Mouse (Mus musculus) erythroblast, embryonic 14.5 days (primary cell): ENCODE data around the gene Ccdc92b. TPM values are rescaled to one million over a fixed set of nuclear protein-coding genes. Genes with fewer than 3 reads are reported as not detected.
A peak's percentile ranks its signal among the peaks of the same experiment; 100 is the strongest.

Experiments used
- H3K27me3 ChIP-seq: 2 replicates; pipeline ENCODE4 v1.6.1; 2012; ENCODE audit warnings: inconsistent platforms; ENCODE audit not compliant: control insufficient read depth
- H3K36me3 ChIP-seq: 2 replicates; pipeline ENCODE4 v1.6.1; 2012; ENCODE audit warnings: mild to moderate bottlenecking, inconsistent platforms; ENCODE audit not compliant: control insufficient read depth
- H3K4me1 ChIP-seq: 2 replicates; pipeline ENCODE4 v1.6.1; 2012; ENCODE audit warnings: inconsistent platforms; ENCODE audit not compliant: control insufficient read depth
- H3K4me3 ChIP-seq: replicated peaks from 2 replicates; pipeline ENCODE3; 2012; ENCODE audit warnings: moderate library complexity, mild to moderate bottlenecking, inconsistent platforms
- H3K9me3 ChIP-seq: 2 replicates; pipeline ENCODE4 v1.6.1; 2012; ENCODE audit warnings: low read length, inconsistent platforms, mixed read lengths; ENCODE audit not compliant: control insufficient read depth
- GATA1 ChIP-seq: IDR thresholded peaks from 2 replicates; pipeline ENCODE4 v1.6.1; 2012; ENCODE audit warnings: low read length, inconsistent platforms, mixed read lengths
- TAL1 ChIP-seq: IDR thresholded peaks from 3 replicates; pipeline ENCODE4 v1.6.1; 2012; ENCODE audit warnings: low read length, inconsistent platforms, mixed read lengths
- polyA plus RNA-seq: library from polyadenylated mRNA; stranded (reverse); fragments of >175 nt; gene quantifications from 2 replicates; pipeline ENCODE4 v1.2.3, GENCODE M21; 2012

Gene Ccdc92b
- polyA plus RNA-seq, 1 experiment: 5.0 TPM

GRCm38 (mm10) chr11:74648676-74649075 lies 29.3 kb downstream of the Ccdc92b start:
- Histone ChIP-seq H3K4me1 (peaks cover 56% of the 10 kb centered on the region), H3K36me3 (peaks cover 22% of the 10 kb centered on the region), H3K9me3 (no peaks in the 10 kb centered on the region), H3K27me3 (peaks cover 8% of the 10 kb centered on the region), H3K4me3 (peak overlapping the region; percentile 85)
- TF ChIP-seq TAL1 (no peak; the same call in 2 of the 3 replicates), GATA1 (no peak)

GRCm38 (mm10) chr11:74649095-74649646 lies 29.8 kb downstream of the Ccdc92b start, which contains the start of gene Cluh:
Gene Cluh, plus strand, starts transcription at chr11:74649495.
- Histone ChIP-seq H3K4me1 (peaks cover 57% of the 10 kb centered on the region), H3K4me3 (peak within 1 kb of the TSS; percentile 85), H3K36me3 (peaks cover 27% of the 10 kb centered on the region), H3K27me3 (peaks cover 4% of the 10 kb centered on the region), H3K9me3 (no peaks in the 10 kb centered on the region)
- TF ChIP-seq TAL1 (no peak), GATA1 (no peak)

GRCm38 (mm10) chr11:74649647-74650551 lies 30.5 kb downstream of the Ccdc92b start:
- no peak for TF ChIP-seq TAL1
- Histone ChIP-seq H3K4me3 (peak overlapping the region; percentile 85), H3K4me1 (peaks cover 57% of the 10 kb centered on the region), H3K36me3 (peaks cover 31% of the 10 kb centered on the region), H3K9me3 (no peaks in the 10 kb centered on the region), H3K27me3 (no peaks in the 10 kb centered on the region)

- peak overlapping the region; percentile 85 for H3K4me3 ChIP-seq
- H3K9me3 ChIP-seq: no peaks in the 10 kb centered on the region
- H3K36me3 ChIP-seq: peaks cover 33% of the 10 kb centered on the region
- H3K27me3 ChIP-seq: no peaks in the 10 kb centered on the region
- TF ChIP-seq TAL1: no peak
- TF ChIP-seq GATA1: no peak
- H3K4me1 ChIP-seq: peaks cover 57% of the 10 kb centered on the region
Measured at GRCm38 (mm10) chr11:74650576-74651100, 31.2 kb downstream of the Ccdc92b start.

- H3K36me3 ChIP-seq: peaks cover 55% of the 10 kb centered on the region
- H3K4me3 ChIP-seq: no peak overlapping the region
- peaks cover 4% of the 10 kb centered on the region for H3K9me3 ChIP-seq
- no peaks in the 10 kb centered on the region for H3K27me3 ChIP-seq
- TF ChIP-seq TAL1 (no peak), GATA1 (no peak)
- H3K4me1 ChIP-seq: peaks cover 57% of the 10 kb centered on the region
Measured at GRCm38 (mm10) chr11:74652791-74653191, 33.4 kb downstream of the Ccdc92b start.

GRCm38 (mm10) chr11:74653385-74653784 lies 34.0 kb downstream of the Ccdc92b start:
- H3K4me1 ChIP-seq: peaks cover 51% of the 10 kb centered on the region
- no peaks in the 10 kb centered on the region for H3K27me3 ChIP-seq
- H3K36me3 ChIP-seq: peaks cover 61% of the 10 kb centered on the region
- peaks cover 8% of the 10 kb centered on the region for H3K9me3 ChIP-seq
- TF ChIP-seq GATA1: no peak
- no peak for TF ChIP-seq TAL1
- no peak overlapping the region for H3K4me3 ChIP-seq

- no peak for TF ChIP-seq TAL1
- TF ChIP-seq GATA1: no peak
- Histone ChIP-seq H3K27me3 (no peaks in the 10 kb centered on the region), H3K9me3 (peaks cover 9% of the 10 kb centered on the region), H3K4me3 (no peak overlapping the region), H3K36me3 (peaks cover 86% of the 10 kb centered on the region), H3K4me1 (peaks cover 25% of the 10 kb centered on the region)
Measured at GRCm38 (mm10) chr11:74655941-74656340, 36.5 kb downstream of the Ccdc92b start.

- H3K36me3 ChIP-seq: peaks cover 98% of the 10 kb centered on the region
- no peaks in the 10 kb centered on the region for H3K27me3 ChIP-seq
- H3K9me3 ChIP-seq: peaks cover 9% of the 10 kb centered on the region
- H3K4me3 ChIP-seq: no peak overlapping the region
- H3K4me1 ChIP-seq: no peaks in the 10 kb centered on the region
- TF ChIP-seq TAL1 (no peak), GATA1 (no peak)
Measured at GRCm38 (mm10) chr11:74660336-74660735, 40.9 kb downstream of the Ccdc92b start.

GRCm38 (mm10) chr11:74661641-74662040 lies 42.2 kb downstream of the Ccdc92b start:
- peaks cover 9% of the 10 kb centered on the region for H3K9me3 ChIP-seq
- no peak overlapping the region for H3K4me3 ChIP-seq
- peaks cover 100% of the 10 kb centered on the region for H3K36me3 ChIP-seq
- H3K27me3 ChIP-seq: no peaks in the 10 kb centered on the region
- TF ChIP-seq GATA1: no peak
- TF ChIP-seq TAL1: no peak
- H3K4me1 ChIP-seq: no peaks in the 10 kb centered on the region
